Mouse (Mus musculus): Measurements from ENCODE around the gene Enpep. TPM values are rescaled to one million over a fixed set of nuclear protein-coding genes. Genes with fewer than 3 reads are reported as not detected.

Gene Enpep
- 1 to 10 TPM; 1.4 to 1.8 TPM for total RNA-seq (2021)
- long read RNA-seq, experiment 1, full-length matches to known transcripts, result 2 of 2 reads
- long read RNA-seq, experiment 1, partial matches to known transcripts, result 0 of 2 reads
- long read RNA-seq, experiment 1, other reads (novel, unspliced or antisense), result 0 of 2 reads
- long read RNA-seq, experiment 2, full-length matches to known transcripts, result 1 of 1 reads
- long read RNA-seq, experiment 2, partial matches to known transcripts, result 0 of 1 reads
- long read RNA-seq, experiment 2, other reads (novel, unspliced or antisense), result 0 of 1 reads

DNA sequence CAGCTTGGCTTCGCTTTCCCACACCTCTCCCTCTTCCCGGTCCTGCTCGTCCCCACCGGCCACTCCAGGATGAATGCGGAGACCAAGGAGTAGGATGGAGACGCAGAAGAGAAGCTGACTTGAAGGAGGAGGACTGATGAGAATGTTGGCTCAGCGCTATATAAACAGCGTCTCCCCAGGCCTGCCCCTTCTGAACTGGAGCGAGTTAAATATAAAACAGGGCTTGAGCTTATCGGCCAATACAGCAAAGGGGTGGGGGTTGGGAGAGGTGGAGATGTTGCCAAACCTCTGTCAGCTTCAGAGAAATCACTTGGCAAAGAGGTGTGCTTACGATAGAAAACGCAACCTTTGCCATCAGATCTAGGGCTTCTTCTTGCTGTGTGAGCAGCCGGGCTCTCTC lies at the start of gene Enpep:
Gene Enpep, minus strand, starts transcription at position 135 of the 400 bp plus-strand sequence.
- DNase-seq (ENCODE audit: low spot score in 2 of 2), result no peak

DNA sequence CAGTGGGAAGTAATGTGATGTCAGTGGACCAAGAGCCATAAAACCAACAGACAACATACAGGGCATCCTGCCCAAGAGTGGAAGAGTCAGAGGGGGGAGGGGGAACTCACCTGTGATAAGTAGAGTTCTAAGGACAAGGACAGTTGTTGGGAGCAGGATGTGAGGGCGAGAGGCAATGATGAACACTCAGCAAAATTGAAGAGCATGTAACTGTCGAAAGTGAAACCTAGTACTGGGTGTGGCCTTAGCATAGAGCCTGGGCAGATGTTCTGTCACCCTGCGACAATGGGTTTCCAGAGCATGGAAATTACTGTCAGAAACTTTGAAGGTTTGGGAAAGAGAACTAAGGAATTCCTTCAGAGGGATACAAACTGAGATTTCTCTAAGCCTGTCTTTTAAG lies 46.6 kb upstream of the Enpep start:
- DNase-seq (ENCODE audit: low spot score in 2 of 2), result no peak

DNA sequence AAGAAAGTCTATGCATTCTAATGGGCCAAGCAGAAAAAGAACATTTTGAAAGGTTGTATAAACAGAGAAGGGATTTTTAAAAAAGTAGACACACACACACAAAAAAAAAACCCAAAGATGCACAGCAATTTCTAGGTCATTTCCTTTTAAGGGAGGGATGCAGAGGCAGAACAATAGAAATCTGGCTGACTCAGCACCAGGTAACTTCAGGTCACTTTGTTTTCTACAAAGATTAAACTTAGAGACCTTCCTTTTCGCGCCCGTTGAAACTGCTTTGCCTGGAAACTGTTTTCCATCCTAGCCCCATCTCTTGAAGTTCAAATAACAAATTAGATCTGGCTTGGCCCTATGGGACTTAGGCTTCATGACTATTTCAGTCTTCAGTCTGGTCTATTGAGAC lies 42.6 kb upstream of the Enpep start:
- DNase-seq (ENCODE audit: low spot score in 2 of 2), result no peak

DNA sequence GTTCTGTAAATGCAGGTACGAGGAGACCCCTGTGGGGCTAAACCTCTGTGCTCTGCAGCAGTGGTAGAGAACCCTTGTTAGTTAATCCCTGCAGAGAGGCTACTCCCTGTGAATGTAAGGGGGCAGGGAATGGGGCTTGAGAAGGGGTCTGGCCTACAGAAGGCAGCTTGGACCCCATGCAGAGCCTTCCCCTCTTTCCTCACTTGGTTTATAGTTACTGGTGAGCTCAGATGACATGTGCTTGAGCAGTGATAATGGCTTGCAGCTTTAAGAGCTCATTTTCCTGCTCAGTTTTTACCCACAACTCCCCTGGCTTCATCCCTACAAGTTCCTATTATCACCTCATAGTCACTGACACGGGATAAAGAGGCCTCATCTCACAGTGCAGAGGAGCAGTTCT lies 40.6 kb upstream of the Enpep start:
- no peak for DNase-seq (ENCODE audit: low spot score in 2 of 2)

DNA sequence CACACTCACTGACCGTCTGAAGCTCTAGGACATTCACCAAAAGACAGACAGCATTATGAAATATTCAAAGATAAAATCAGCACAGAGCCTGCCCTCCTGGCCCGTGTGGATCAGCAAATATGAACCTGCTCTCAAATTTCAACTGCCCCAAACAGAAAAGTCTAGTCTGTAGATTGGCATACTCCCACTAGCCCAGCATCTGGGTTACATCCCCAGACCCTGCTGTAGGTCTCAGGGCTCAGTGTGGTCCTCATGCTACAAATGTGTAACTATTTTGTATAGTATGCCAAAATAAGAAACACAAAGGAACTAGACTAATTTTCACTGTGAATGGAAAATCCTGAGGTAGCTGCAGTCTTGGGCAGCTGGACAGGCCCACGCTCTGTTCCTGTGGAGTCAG lies 37.0 kb upstream of the Enpep start:
- no peak for DNase-seq (ENCODE audit: low spot score in 2 of 2)

DNA sequence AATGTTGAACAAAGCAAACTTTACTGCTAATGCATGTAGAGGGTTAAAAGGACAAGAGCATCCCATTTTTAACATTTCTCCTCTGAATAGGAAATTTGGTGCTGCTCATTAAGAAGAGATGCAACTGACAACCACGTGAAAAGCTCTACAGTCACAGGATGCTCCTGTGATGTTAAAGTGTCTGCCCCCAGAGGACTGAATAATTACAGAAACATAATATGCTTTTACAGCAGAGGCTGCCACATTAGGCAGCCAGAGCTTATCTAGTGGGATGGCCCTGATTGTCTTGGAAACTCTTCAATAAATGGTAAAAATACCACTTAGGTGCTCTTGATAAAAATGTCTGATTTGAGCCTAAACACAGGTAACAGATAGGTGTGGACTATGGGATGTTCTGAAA lies 33.4 kb upstream of the Enpep start:
- no peak for DNase-seq (ENCODE audit: low spot score in 2 of 2)

DNA sequence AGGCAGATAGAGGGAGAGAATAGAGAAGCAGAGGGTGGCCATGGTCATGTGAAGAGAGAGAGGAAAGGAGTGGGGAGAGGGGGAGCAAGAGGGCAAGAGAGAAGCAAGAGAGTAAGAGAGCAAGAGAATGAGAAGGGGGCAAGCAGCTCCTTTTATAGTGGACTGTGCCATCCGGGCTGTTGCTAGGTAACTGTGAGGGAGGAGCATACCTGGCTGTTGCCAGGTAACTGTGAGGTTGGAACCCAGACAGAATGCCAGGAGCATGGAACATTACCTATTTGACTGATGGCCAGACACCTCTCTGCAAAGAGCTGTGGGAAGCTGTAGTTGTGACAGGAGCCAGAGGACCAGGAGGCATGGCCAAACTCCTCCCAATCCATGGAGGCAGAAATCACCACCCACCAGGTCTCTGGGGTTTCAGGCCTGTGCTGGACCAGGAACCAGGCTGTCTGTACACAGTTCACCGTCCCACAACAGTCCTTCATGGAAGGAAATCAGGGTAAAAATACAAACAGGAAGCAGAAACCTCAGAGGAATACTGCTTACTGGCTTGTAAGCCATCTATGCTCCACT lies 32.4 kb upstream of the Enpep start:
- DNase-seq (ENCODE audit: low spot score in 2 of 2), result no peak

DNA sequence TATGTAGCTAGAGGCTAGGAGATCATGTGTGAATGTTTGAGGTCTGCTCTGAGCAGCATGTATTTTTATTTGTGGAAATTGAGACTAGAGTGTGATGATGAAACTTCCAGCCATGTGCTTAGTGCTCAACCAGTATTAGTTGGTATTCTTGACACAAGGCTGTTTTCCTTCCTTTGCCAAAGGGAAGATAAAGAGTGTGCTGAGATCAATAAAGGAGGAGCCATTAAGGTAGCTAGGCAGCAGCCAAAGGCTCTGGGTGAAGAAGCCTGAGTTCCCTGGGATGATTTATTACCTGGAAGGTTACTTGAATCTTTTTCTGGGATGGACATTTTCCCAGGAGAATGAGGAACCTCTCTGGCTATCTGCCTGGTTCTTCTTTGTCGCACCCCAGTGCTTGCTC lies 30.9 kb upstream of the Enpep start:
- no peak for DNase-seq (ENCODE audit: low spot score in 2 of 2)

DNA sequence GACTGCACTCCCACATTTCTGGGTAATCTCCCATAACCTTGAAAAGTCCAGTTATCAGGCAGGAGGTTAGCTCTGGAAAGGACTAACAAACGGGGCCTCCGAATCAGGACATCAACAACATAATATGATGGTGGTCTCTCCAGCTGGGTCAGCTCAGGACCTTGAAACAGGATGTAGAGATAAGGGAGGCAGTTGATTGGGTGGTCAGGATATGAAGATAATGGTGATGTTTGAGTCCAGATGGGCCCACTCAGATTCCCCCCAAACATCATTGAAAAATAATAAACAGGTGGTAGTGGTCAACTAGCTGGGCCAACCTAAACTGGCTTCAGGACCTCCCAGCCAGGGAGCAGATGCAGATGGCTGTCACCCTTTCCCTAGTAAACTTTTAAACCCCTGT lies 25.6 kb upstream of the Enpep start:
- no peak for DNase-seq (ENCODE audit: low spot score in 2 of 2)

DNA sequence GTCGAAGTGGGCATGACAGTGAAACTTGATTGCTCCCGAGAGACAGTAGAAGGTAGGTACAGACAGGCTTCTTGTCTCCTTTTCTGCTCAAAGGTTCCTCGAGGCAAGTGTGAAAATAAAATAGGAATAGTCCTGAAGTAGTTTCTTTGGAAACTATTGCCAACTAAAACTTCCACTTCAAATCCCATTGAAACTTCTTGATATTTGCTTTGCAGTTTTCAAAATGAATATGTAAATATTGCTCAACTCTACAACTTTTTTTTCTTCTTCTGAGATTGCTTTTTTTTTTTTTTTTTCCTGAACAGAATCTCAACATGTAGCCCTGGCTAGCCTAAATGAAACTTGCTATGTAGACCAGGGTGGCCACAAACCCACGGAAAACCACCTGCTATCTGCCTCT lies 21.4 kb upstream of the Enpep start:
- no peak for DNase-seq (ENCODE audit: low spot score in 2 of 2)

DNA sequence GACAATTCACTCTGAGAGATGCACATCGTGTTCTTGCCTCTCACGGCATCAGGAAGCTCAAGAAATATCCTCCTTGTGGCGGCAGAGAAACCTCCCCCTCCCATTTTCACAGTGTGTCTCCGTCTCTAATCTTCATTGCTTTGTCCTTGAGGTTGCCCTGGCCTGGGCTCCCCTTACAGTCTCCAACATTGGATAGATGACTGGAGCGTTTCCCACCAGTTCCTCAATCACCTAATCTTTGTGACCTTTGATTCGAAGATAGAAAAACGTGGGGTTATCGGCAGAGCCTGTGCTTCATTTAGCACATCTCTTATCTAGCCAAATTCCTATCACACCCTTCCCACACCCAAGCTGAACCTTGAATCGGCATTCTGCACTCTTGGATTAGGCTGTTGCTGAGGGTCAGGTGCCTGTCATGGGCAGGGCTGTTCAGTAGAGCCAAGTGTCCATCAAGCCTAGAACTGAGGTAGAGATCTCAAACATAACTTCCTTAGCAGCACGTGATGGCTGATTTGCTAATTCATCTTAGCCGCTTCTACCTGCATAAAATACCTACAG lies 18.9 kb upstream of the Enpep start:
- DNase-seq (ENCODE audit: low spot score in 2 of 2), result no peak

DNA sequence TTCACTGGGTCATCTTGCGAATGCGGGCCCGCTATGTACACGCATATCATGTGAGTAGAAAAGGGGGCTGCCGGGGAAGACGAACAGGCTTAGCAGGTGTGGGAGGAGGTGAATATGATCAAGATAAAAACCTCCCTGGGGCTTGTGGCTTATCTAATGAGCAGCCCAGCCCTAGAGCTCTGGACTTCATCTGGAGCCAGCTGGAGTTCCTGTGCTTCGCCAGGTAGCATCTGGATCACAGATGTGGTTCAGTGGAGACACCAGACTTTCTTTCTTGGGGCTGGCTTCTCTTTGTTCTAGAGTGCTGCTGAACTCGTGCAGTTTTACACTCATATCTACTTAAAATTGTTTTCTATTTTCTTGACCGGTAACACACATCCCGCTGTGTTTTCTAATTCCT lies 14.8 kb upstream of the Enpep start:
- DNase-seq (ENCODE audit: low spot score in 2 of 2), result no peak

DNA sequence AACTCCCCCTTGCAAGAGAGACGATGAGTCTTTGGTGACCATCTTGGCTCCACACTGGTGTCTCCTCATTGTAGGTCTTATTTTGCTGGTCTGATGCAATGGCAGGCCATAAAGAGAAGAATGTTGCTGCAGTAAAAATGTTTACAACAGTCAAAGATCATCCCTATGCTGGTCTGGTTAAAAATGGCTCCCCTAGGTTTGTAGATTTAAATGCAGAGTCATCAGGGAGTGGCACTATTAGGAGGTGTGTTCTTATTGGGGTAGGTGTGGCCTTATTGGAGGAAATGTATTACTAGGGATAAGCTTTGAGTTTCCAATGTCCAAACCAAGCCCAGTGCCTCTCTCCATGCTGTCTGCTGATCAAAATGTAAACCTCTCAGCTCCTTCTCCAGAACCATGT lies 10.2 kb upstream of the Enpep start:
- DNase-seq (ENCODE audit: low spot score in 2 of 2), result no peak

DNA sequence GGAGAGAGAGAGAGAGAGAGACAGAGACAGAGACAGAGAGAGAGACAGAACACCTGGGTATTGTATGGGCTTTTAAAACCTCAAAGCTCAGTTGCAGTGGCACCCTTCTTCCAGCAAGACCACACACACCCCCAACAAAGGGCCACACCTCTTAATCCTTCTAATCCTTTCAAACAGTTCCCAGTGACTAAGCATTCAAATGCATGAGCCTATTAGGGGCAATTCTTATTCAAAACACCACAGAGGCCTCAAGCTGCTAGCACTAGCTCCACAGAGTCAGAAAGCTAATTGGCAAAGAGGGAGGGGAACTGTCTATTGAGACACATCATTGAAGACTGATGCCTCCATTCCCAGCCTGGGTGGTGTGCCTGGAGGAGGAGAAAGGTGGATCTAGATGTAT lies 8.5 kb upstream of the Enpep start:
- DNase-seq (ENCODE audit: low spot score in 2 of 2), result no peak

DNA sequence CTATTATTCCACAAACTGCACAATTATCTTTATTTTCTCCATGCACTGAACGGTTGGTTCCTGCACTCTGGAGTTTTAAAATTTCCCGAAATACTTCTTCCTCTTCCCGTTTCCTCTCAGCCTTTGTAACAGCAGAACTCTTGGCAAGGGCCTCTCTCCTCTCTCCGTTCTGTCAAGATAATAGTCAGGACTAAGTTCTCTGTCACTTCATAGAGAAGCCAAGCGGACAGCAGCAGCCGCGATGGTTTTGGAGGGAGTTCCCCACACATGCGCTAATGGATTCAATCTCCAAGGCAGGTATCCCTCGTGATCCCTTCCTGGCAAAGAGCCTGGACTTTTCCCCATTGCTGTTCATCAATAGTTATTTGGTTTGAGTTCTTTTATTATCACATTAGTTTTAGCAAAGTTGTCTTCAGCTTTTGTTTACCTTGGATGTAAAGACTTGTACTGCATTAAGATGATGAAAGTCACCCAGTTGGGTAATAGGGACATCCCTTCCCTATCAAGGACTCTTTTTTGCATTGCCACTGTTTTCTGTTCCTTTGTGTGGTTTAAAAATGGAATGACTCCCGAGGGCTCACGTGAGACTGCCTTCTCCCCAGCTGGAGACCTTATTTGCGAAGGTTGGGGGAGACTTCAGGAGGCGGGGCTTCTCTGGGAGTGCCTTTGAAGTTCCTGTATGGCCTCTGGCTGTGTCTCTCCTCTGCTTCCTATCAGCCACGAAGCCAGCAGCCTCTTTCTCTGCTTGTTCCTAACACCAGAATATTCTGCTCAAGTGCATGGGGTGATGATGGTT lies 6.0 kb upstream of the Enpep start:
- DNase-seq (ENCODE audit: low spot score in 2 of 2), result no peak

DNA sequence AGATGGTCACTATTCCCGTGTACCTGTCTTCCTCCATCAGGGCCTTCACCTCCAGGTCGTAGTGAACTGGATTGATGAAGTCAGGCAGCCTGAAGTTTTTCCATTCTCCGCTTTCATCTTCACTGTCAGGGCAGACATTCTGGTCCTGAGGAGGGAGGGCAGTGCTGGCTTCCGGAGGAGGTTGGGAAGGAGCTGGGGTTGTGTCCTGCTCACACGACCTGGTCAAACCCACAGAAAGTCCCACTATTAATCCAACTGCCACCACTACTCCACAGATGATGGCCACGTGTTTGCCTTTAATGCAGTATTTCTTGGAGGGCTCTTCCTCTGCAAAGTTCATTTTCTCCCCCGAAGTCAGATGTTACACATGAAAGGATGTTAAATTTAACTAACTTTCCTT lies 378 bp downstream of the Enpep start:
- DNase-seq (ENCODE audit: low spot score in 2 of 2), result no peak

DNA sequence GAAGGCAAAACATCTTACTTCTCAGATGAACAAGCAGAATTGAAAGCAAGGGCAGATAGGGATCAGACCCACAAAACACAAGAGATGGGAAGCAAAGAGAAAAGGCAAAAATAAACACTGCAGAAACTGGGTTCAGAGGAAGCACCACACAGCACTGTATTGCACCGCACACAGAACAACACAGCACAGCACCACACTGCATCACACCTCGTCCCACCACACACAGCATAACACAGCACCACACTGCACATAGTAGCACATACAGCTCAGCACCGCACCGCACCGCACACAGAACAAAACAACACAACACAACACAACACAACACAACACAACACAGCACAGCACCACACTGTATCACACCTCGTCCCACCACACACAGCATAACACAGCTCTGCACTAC lies 1.1 kb downstream of the Enpep start:
- no peak for DNase-seq (ENCODE audit: low spot score in 2 of 2)

DNA sequence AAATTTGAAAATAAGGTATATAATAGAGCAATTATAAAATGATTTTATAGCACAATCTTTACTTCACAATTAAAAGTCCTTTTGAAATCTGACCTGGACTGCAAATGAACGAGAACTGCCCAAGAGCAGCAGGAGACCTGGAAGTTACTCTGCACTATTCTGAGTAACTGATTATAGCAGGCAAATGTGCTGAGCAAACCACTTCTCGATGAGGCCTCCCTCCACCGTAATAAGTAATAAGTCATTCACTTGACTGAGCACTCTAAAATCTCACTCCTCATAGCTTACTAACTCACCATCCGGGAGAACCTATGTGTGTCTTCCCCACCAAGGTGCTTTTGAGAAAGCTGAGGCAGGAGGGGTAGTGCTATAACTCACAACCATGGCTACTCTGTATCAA lies 4.5 kb downstream of the Enpep start:
- no peak for DNase-seq (ENCODE audit: low spot score in 2 of 2)

DNA sequence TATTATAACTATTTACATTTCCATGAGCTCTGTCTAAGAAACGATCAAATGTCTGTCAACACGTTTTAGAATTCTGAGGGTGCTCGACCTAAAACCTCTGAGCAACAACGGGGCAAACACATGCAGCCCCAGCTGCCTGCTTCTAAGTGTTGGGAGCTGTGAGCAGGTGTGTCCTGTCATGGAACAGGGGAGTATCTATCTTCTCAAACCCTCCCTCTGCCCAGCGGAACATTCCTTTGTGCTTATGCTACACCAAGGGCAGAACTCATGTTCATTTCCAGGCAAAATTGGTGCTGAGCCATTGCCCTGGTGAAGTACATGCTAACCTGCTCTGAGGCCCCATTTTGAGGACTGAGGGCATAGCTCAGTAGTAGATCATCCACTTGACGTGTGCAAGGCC lies 10.9 kb downstream of the Enpep start:
- DNase-seq (ENCODE audit: low spot score in 2 of 2), result no peak

DNA sequence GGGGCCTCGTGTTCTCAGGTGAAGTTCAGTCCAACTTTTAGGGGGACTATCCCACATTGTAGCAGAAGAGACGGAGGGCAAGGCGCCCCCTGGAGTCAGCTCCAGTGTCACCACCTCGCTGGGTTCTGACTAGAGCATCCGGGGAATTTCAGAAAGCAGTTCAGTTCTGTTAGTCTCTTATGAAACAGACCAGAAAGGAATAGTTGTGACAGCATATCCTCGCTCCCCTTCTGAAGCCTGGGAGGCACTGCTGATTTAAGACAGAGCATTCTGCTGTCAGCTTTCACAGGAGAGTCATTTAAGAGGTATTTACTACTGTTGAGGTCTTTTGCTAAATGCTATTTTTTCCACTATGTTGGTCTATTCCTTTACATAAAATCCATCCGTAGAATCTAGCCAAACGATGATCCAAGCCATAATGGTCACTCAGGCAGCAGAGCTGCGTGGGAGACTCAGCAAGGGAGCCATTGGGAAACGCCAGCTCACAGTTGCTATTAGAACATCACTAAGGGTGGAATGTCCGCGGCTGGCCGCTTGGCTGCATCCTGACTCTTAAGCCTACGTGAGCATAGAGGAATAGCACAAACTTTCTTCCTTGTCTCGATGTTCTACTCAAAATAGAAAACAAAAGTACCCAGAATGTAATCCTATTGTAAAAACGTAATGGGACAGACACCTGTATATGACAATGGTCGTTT lies 15.3 kb downstream of the Enpep start:
- no peak for DNase-seq (ENCODE audit: low spot score in 2 of 2)

DNA sequence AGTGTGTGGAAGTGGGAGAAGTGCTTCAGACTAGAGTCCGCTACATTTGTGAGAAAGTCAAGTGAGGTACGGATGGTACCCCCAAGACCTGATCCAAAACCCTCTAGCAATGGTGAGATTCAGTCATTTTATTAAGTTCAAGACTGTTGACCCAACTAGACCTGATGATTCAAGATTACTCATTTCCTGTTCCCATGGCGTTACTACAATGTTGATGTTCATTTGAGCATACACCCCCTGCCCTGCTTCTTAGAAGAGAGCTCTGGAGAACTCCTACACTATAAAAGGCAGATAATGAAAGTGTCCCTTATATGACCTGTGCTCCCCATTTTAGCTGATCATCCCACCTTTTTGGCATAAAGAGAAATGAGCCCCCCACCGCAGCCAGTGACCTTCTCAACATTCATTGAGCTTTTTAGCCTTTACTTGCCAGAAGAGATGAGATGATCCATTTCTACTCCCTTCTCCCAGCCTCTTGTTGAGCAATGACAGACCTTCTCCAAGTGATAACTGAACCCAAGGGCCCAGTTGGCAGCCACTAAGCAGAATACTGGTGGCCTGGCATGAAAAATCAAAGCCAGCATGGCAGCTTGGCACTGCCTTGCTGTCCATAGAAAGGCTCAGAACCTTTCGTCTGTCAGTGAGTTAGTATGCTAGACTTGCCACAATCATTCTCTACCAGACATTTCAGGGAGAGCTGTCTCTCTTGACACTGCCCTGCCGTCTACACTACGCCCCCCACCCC lies 18.7 kb downstream of the Enpep start:
- DNase-seq (ENCODE audit: low spot score in 2 of 2), result no peak

All from layer of hippocampus, postnatal 14 days (tissue).